Comparison of ENCODE assay signal across 20 mouse cellular contexts in genomic region chr5:21718546-21718945, GRCm38 (mm10).
"Had no signal": no experiment of that assay in that cellular context is flagged by ENCODE, and none has a peak within 500 bp of the region (broad histone marks: within the 10 kb centered on the region; RNA-seq: fewer than 3 reads in every experiment).

No protein-coding gene starts in this region.

- H3K4me3 ChIP-seq: kidney, embryonic 15.5 days; left cerebral cortex, adult 2 months; liver, embryonic 13.5 days; neural tube, embryonic 12.5 days; neural tube, embryonic 15.5 days; stomach, embryonic 15.5 days had no signal

- H3K4me1 ChIP-seq: kidney, embryonic 15.5 days; liver, embryonic 13.5 days; neural tube, embryonic 12.5 days; neural tube, embryonic 15.5 days; stomach, embryonic 15.5 days had no signal

- DNase-seq: kidney, adult 8-10 months; kidney, postnatal 10 days; kidney, postnatal 36 days; layer of hippocampus, postnatal 36 days; liver, embryonic 13.5 days; lung, adult 2 months; lung, postnatal 14 days; lung, postnatal 4 days; midbrain, embryonic 14.5 days; right cerebral cortex, adult 18-20 months; right cerebral cortex, postnatal 25 days; spleen, adult 18-20 months; thymus, adult 2 months; thymus, postnatal 14 days; thymus, postnatal 4 days had no signal

- H3K36me3 ChIP-seq: kidney, embryonic 15.5 days; liver, embryonic 13.5 days; neural tube, embryonic 12.5 days; neural tube, embryonic 15.5 days; stomach, embryonic 15.5 days had no signal

- H3K27me3 ChIP-seq: kidney, embryonic 15.5 days; liver, embryonic 13.5 days; neural tube, embryonic 12.5 days; neural tube, embryonic 15.5 days; stomach, embryonic 15.5 days had no signal

- H3K27ac ChIP-seq: kidney, embryonic 15.5 days; left cerebral cortex, adult 2 months; liver, embryonic 13.5 days; neural tube, embryonic 12.5 days; neural tube, embryonic 15.5 days; stomach, embryonic 15.5 days had no signal
